In the genomic region with DNA sequence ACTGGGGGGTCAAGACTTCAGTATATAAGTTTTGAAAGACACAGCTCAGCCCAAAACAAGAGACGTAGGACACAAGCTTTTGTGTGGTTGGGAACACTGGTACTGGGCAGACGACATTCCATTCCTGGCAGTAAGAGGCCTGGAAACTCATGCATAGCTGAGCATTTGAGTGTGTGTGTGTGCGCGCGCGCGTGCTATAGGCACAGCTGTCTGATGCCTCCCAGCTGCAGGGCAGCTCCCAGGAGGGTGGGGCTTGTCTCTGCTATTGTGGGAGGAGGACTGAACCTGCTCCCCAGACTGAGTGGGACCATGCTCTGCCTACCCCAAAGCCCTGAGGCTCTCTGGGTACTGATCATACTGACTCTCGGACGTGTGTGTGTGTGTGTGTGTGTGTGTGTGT, we compare ENCODE assay signal across 9 mouse cellular contexts. TPM values are rescaled to one million over a fixed set of nuclear protein-coding genes. Genes with fewer than 3 reads are reported as not detected.
DNase-seq lines count a peak whose midpoint lies in the region; ATAC-seq and TF ChIP-seq lines count a peak whose summit lies in the region.
"Had no signal": no experiment of that assay in that cellular context is flagged by ENCODE, and none has a peak within 500 bp of the region (broad histone marks: within the 10 kb centered on the region; RNA-seq: fewer than 3 reads in every experiment).

No protein-coding gene starts in this region.

- 38% methylated on average over 9 of the region's 9 CpGs for WGBS in heart, embryonic 16.5 days
- WGBS in heart, adult 2 months: 68% methylated on average over 9 of the region's 9 CpGs

- H3K36me3 ChIP-seq in heart, embryonic 16.5 days (ENCODE audit: control insufficient read depth, insufficient read depth): peaks cover 22% of the 10 kb centered on the region
- no peaks in the 10 kb centered on the region; the same call in 1 of the 2 replicates for H3K36me3 ChIP-seq in heart, adult 2 months (ENCODE audit: control insufficient read depth, insufficient read depth, low read length)

- peaks cover 7% of the 10 kb centered on the region; the same call in 1 of the 2 replicates for H3K79me2 ChIP-seq in heart, adult 2 months (replicated peaks; ENCODE audit: control insufficient read depth, insufficient read depth, low read length)

- no peak for TF ChIP-seq POLR2A in heart, adult 2 months (IDR thresholded peaks at IDR 0.05; ENCODE audit: insufficient read depth, low read depth, low read length)

- H3K27me3 ChIP-seq in heart, embryonic 16.5 days (ENCODE audit: control insufficient read depth, insufficient read depth, low read length): no peaks in the 10 kb centered on the region
- H3K27me3 ChIP-seq in heart, adult 2 months (ENCODE audit: control insufficient read depth, insufficient read depth, low read length): no peaks in the 10 kb centered on the region

- intact Hi-C loops in heart, adult 2 months (cut with DNase I): no loop called here

- H3K4me2 ChIP-seq in heart, embryonic 16.5 days (ENCODE audit: low read depth, low read length): no peak overlapping the region

- no peak for TF ChIP-seq CTCF in heart, adult 2 months (IDR thresholded peaks at IDR 0.05)

- no peak overlapping the region for H3K9ac ChIP-seq in heart, embryonic 16.5 days (ENCODE audit: low read length)
- no peak overlapping the region for H3K9ac ChIP-seq in heart, adult 2 months (ENCODE audit: low read depth, low read length)

- H3K9me3 ChIP-seq in heart, embryonic 16.5 days (replicated peaks; ENCODE audit: control insufficient read depth, low read length): no peaks in the 10 kb centered on the region

- DNase-seq in heart, adult 2 months: no peak
- DNase-seq in embryo, embryonic 10 days (ENCODE audit: low spot score): peak; percentile 58
- peak; percentile 70 to 83 for DNase-seq in kidney, postnatal 4 days
- peak; percentile 68 for DNase-seq in lung, postnatal 36 days
- no peak for DNase-seq in thymus, postnatal 10 days (ENCODE audit: low spot score in 2 of 2)
- no peak for DNase-seq in left cerebral cortex, adult 11 months (ENCODE audit: low spot score)
- no peak for DNase-seq in layer of hippocampus, adult 8-10 months (ENCODE audit: low spot score in 2 of 2)
- DNase-seq: cerebellum, adult 9-11 months had no signal

- peak; percentile 46 for ATAC-seq in heart, embryonic 16.5 days (replicated peaks; ENCODE audit: extremely low read depth, insufficient read depth, low FRiP score)

- no peak overlapping the region for H3K27ac ChIP-seq in heart, embryonic 16.5 days (ENCODE audit: low read length)
- no peak overlapping the region for H3K27ac ChIP-seq in heart, adult 2 months

- TF ChIP-seq EP300 in heart, adult 2 months (IDR thresholded peaks at IDR 0.05; ENCODE audit: insufficient read depth, low read depth, low read length): no peak

- H3K4me3 ChIP-seq in heart, embryonic 16.5 days (ENCODE audit: low read length): no peak overlapping the region
- no peak overlapping the region for H3K4me3 ChIP-seq in heart, adult 2 months

- peaks cover 13% of the 10 kb centered on the region for H3K4me1 ChIP-seq in heart, embryonic 16.5 days (ENCODE audit: control insufficient read depth, insufficient read depth, low read length)
- H3K4me1 ChIP-seq in heart, adult 2 months (ENCODE audit: control insufficient read depth, insufficient read depth, low read length): peaks cover 20% of the 10 kb centered on the region

RNA-seq across cellular contexts. Expression of gene Map2k3, which starts 9.5 kb away (rescaled TPM):
- 67.7 and 69.2 TPM in 2 replicates for polyA plus RNA-seq in heart, embryonic 16.5 days (2015; fragmentation: Nextera tagmentation; extraction: Ambion mirVana)
- total RNA-seq in heart, adult 2 months (2021): 10 to 100 TPM; 71.1 to 79.3 TPM
- 56.5 and 56.7 TPM in 2 replicates for polyA plus RNA-seq in heart, adult 2 months (2012; rRNA removed)
- 10 to 100 TPM; 12.8 to 19.8 (median 16.8) TPM for total RNA-seq in layer of hippocampus, adult 8-10 months (2022)

RNA-seq across cellular contexts. Expression of gene Natd1, which starts 26.8 kb away (rescaled TPM):
- 16.9 and 17.0 TPM in 2 replicates for polyA plus RNA-seq in heart, embryonic 16.5 days (2015; fragmentation: Nextera tagmentation; extraction: Ambion mirVana)
- 10 to 100 TPM; 11.4 to 13.4 TPM for total RNA-seq in heart, adult 2 months (2021)
- polyA plus RNA-seq in heart, adult 2 months (2012; rRNA removed): 15.6 and 20.0 TPM in 2 replicates
- total RNA-seq in layer of hippocampus, adult 8-10 months (2022): 10 to 100 TPM in 3 of 4 experiments, 1 to 10 TPM in 1; 9.4 to 16.6 (median 13.1) TPM

Comparison
In these comparisons a context has a peak if more than half of its experiments do, and no peak if none do; other contexts are left out.
1. DNase-seq: peak in embryo, embryonic 10 days (single experiment), kidney, postnatal 4 days (2 of 2) and lung, postnatal 36 days (single experiment); none in heart, adult 2 months (0 of 2), thymus, postnatal 10 days (0 of 2), left cerebral cortex, adult 11 months (single experiment) and layer of hippocampus, adult 8-10 months (0 of 2).